Mouse (Mus musculus) liver, postnatal 0 days (tissue): ENCODE results near the gene Fscn3. TPM values are rescaled to one million over a fixed set of nuclear protein-coding genes. Genes with fewer than 3 reads are reported as not detected.

Experiments
- ATAC-seq: fragments of 200-750 bp; cut with Nextera tagmentation; 2 replicates; pipeline ENCODE4 v1.8.0; 2017; ENCODE audit warnings: mild to moderate bottlenecking, moderate library complexity
- DNase-seq: peaks from one replicate; pipeline ENCODE4 v3.0.0-alpha.2; 2016
- H3K27ac ChIP-seq: fragments of 300-500 bp; sonication (generic); 2 replicates; pipeline ENCODE4 v1.5.1; 2014; ENCODE audit warnings: antibody characterized with exemption, moderate library complexity, mild to moderate bottlenecking, low read depth
- H3K27me3 ChIP-seq: fragments of 300-500 bp; sonication (generic); 2 replicates; pipeline ENCODE4 v1.6.1; 2014; ENCODE audit warnings: low read length, control low read depth, mixed read lengths; ENCODE audit not compliant: insufficient read depth
- H3K36me3 ChIP-seq: fragments of 300-500 bp; sonication (generic); replicated peaks from 2 replicates; pipeline ENCODE4 v1.6.1; 2014; ENCODE audit warnings: mild to moderate bottlenecking, control low read depth, low read length, moderate library complexity, mixed read lengths; ENCODE audit not compliant: insufficient read depth
- H3K4me1 ChIP-seq: fragments of 300-500 bp; sonication (generic); 2 replicates; pipeline ENCODE4 v1.6.1; 2014; ENCODE audit warnings: antibody characterized with exemption, mild to moderate bottlenecking, control low read depth; ENCODE audit not compliant: insufficient read depth
- H3K4me2 ChIP-seq: fragments of 300-500 bp; sonication (generic); 2 replicates; pipeline ENCODE4 v1.6.1; 2014; ENCODE audit warnings: low read depth, mild to moderate bottlenecking, low read length, moderate library complexity, mixed read lengths
- H3K4me3 ChIP-seq: fragments of 300-500 bp; sonication (generic); 2 replicates; pipeline ENCODE4 v1.5.1; 2014; ENCODE audit warnings: low read depth, low read length
- H3K9ac ChIP-seq: fragments of 300-500 bp; sonication (generic); replicated peaks from 2 replicates; pipeline ENCODE4 v1.6.1; 2014; ENCODE audit warnings: mild to moderate bottlenecking, moderate library complexity
- H3K9me3 ChIP-seq: fragments of 300-500 bp; sonication (generic); 2 replicates; pipeline ENCODE4 v1.6.1; 2016; ENCODE audit warnings: mild to moderate bottlenecking, control low read depth, low read length, mixed read lengths
- CTCF ChIP-seq: sonication (generic); IDR thresholded peaks from 2 replicates; pipeline ENCODE4 v1.5.1; 2016; ENCODE audit warnings: antibody characterized with exemption, low read depth
- EP300 ChIP-seq: IDR thresholded peaks from 2 replicates; pipeline ENCODE4 v1.6.1; 2016; ENCODE audit warnings: antibody characterized with exemption, low read depth, mild to moderate bottlenecking
- WGBS: fragments of 180-500 bp; shearing (Covaris S2); extraction: QIAGEN DNeasy Blood & Tissue Kit; methylation state at CpG from one replicate; pipeline ENCODE4 v1.1.7; 2014; ENCODE audit not compliant: insufficient replicate concordance; 5-methylcytosine and 5-hydroxymethylcytosine counted together
- polyA plus RNA-seq: library from polyadenylated mRNA; unstranded; fragments of >200 nt; fragmentation: Nextera tagmentation; extraction: Ambion mirVana; gene quantifications from 2 replicates; pipeline ENCODE4 v1.2.1, GENCODE M21; 2015

Fscn3 gene
- polyA plus RNA-seq, 1 experiment from 2014 or later: 0.06 TPM

DNA sequence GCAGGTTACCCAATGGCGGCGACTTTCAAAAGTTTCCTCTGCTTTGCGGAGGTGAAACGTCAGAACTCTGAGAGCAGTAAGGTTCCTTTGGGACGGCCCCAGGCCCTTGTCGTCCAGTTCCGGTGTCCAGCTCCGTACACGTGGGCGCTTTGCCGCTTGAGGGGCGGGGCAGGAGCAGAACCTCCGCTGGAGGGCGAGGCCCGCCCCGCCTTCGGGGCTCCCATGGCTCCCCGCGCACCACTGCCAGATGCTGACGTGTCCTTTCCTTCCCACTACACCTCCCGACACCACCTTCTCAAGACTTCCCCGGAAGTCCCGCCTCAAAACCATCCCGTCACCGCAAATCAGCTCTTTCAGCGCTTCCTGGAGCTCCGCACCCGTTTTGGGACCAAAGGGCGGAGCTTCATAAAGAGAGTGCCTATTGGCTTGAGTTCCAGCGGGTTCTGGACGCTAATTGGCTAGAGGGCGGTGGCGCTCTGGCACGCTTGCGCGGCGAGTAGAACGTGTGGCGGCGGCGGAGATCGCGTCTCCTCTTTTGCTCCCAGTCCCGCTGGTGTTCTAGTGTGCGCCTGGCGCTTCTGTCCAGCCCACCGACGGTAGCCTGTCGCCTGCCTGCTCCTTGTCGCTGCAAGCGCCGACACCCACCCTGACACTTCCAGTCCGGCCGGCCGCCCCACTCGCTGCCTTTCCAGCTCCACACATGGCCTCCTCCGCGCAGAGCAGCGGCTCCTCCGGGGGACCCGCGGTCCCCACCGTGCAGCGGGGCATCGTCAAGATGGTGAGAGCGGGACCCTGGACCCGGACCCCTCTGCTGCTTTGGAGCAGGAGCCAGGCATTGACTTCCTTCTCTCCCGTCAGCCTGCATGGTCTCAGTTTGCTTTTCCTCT is 52.5 kb downstream of the Fscn3 start:
- peak overlapping the region; percentile 88 for H3K9ac ChIP-seq
- no peaks in the 10 kb centered on the region for H3K9me3 ChIP-seq
- H3K27me3 ChIP-seq: no peaks in the 10 kb centered on the region
- H3K4me3 ChIP-seq: peak overlapping the region; percentile 91
- H3K27ac ChIP-seq: peak overlapping the region; percentile 90
- ATAC-seq: peak; percentile 98
- H3K4me1 ChIP-seq: peaks cover 31% of the 10 kb centered on the region
- DNase-seq: peak; percentile 98
- peak overlapping the region; percentile 99 for H3K4me2 ChIP-seq
- TF ChIP-seq EP300: no peak; the same call in none of the 2 replicates
- peak; percentile 13 for TF ChIP-seq CTCF
- under 1% methylated on average over 67 of the region's 68 CpGs for WGBS
- no peaks in the 10 kb centered on the region for H3K36me3 ChIP-seq

- peak overlapping the region; percentile 88 for H3K9ac ChIP-seq
- ATAC-seq (no peak), DNase-seq (no peak)
- H3K36me3 ChIP-seq: no peaks in the 10 kb centered on the region
- no peaks in the 10 kb centered on the region for H3K27me3 ChIP-seq
- TF ChIP-seq CTCF (no peak), EP300 (no peak)
- 5% methylated on average over 21 of the region's 21 CpGs for WGBS
- H3K9me3 ChIP-seq: no peaks in the 10 kb centered on the region
- peak overlapping the region; percentile 91 for H3K4me3 ChIP-seq
- peak overlapping the region; percentile 99 for H3K4me2 ChIP-seq
- H3K27ac ChIP-seq: peak overlapping the region; percentile 90
- peaks cover 38% of the 10 kb centered on the region for H3K4me1 ChIP-seq
These were observed 53.3 kb downstream of the Fscn3 start for GRCm38 (mm10) chr6:28480752-28481492.

DNA sequence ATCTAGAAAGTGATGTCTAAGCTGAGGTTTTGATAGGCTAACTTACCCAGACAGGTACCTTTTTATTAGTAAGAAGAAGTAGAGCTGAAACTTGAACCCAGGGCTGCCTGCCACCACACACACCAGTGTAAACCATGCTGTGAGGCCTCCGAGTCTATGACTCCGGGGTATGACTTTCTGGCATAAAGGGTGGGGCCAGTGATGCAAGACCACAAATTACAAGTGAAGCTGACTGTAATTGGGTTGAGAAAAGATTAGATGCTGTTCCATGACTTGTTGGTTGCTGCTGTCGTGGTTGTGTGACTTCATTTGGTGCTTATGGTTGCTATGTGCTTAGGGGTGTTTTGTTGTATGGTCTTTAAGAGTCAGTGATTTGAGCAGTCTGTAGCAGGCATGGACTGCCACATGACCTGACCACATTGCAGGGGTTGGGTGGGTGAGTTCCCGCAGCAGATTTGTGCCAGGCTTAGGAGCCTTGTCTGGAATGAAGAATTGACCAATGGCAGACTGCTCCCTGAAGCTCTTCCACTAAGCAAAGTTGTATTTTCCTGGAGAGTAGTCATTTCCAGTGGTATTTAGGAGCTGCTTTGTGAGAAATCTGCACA is 55.2 kb downstream of the Fscn3 start:
- Histone ChIP-seq H3K4me3 (no peak overlapping the region), H3K36me3 (no peaks in the 10 kb centered on the region), H3K27ac (no peak overlapping the region), H3K9me3 (no peaks in the 10 kb centered on the region), H3K4me1 (peaks cover 49% of the 10 kb centered on the region), H3K27me3 (no peaks in the 10 kb centered on the region), H3K9ac (no peak overlapping the region), H3K4me2 (peak overlapping the region; percentile 39)
- TF ChIP-seq CTCF: no peak
- TF ChIP-seq EP300: no peak
- ATAC-seq (no peak), DNase-seq (no peak)
- 30% methylated on average over 4 of the region's 4 CpGs for WGBS

- H3K4me3 ChIP-seq: no peak overlapping the region
- H3K4me2 ChIP-seq: 0 out of 2 replicates have a peak overlapping the region, but pooled peaks have one; percentile 4
- no peak for TF ChIP-seq CTCF
- no peak for TF ChIP-seq EP300
- no peaks in the 10 kb centered on the region for H3K27me3 ChIP-seq
- peaks cover 61% of the 10 kb centered on the region for H3K4me1 ChIP-seq
- no peak overlapping the region for H3K27ac ChIP-seq
- no peak overlapping the region for H3K9ac ChIP-seq
- H3K9me3 ChIP-seq: no peaks in the 10 kb centered on the region
- DNase-seq (no peak), ATAC-seq (no peak)
- 81% methylated on average over 2 of the region's 2 CpGs for WGBS
- no peaks in the 10 kb centered on the region; the same call in 1 of the 2 replicates for H3K36me3 ChIP-seq
These were observed 58.4 kb downstream of the Fscn3 start for GRCm38 (mm10) chr6:28486008-28486407.

DNA sequence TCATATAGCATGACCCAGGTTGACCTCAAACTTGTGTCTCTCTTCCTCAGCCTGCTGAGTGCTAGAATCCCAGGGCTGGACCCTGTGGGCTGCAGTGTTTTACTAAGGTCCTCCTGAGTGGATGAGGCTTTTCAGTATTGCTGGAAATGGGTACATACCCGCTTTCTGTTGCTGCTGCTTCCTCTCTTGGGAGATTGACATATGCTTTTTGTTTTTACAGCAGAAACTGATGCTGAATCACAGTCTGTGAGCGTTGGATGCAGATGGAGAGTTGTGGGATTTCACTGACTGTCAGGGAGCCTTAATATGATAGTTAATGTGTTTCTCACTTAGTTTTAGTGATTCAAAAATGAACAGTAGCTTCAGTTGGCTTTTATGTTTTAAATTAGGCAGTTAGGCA is 58.9 kb downstream of the Fscn3 start:
- peak overlapping the region; percentile 4 for H3K4me2 ChIP-seq
- WGBS: 65% methylated on average over 2 of the region's 2 CpGs
- H3K4me1 ChIP-seq: peaks cover 60% of the 10 kb centered on the region

More for the DNA sequence above, 58.9 kb downstream of the Fscn3 start:
- Histone ChIP-seq H3K9ac (no peak overlapping the region), H3K4me3 (no peak overlapping the region), H3K9me3 (no peaks in the 10 kb centered on the region), H3K27me3 (no peaks in the 10 kb centered on the region), H3K36me3 (no peaks in the 10 kb centered on the region; the same call in 1 of the 2 replicates), H3K27ac (no peak overlapping the region)
- TF ChIP-seq CTCF (no peak), EP300 (no peak)
- DNase-seq (no peak), ATAC-seq (no peak)
